Mouse (Mus musculus) hematopoietic multipotent progenitor cell, adult 10-12 weeks (in vitro differentiated cells): ENCODE data around the gene Efcab11. TPM values are rescaled to one million over a fixed set of nuclear protein-coding genes. Genes with fewer than 3 reads are reported as not detected.

Experiments used
- polyA plus RNA-seq: library from polyadenylated mRNA; stranded (reverse); fragments of >175 nt; gene quantifications from 2 replicates; pipeline ENCODE4 v1.2.3, GENCODE M21; 2012; ENCODE audit warnings: low replicate concordance

Efcab11 gene
- polyA plus RNA-seq, result 0.82 TPM in 1 of 2 replicates, not detected in the other

GRCm38 (mm10) chr12:99884269-99885261, at the start of gene Efcab11, which contains the start of gene Tdp1:
Efcab11 (minus strand) TSS chr12:99884439.
Tdp1 (plus strand) TSS chr12:99884517.

Other genes with a start within 250 kb of the Efcab11 start
- 3.2 and 8.3 TPM in 2 replicates for gene Tdp1, start 78 bp upstream of the Efcab11 start, polyA plus RNA-seq
- gene Kcnk13, start 80.1 kb upstream of the Efcab11 start, polyA plus RNA-seq, result 1.9 and 2.6 TPM in 2 replicates
- 5.3 and 26.1 TPM in 2 replicates for gene Psmc1, start 225.7 kb upstream of the Efcab11 start, polyA plus RNA-seq